Mouse (Mus musculus) lung, postnatal 0 days (tissue): ENCODE measurements at regions not wholly inside any gene's neighbourhood (a gene's known extent, or its start where the extent isn't known, plus 50 kb on each side); places are given as distances from the start of the nearest gene placed in this dataset.

ENCODE experiments used
- CTCF ChIP-seq: IDR thresholded peaks from 2 replicates; pipeline ENCODE4 v1.5.1; 2016; ENCODE audit warnings: antibody characterized with exemption, mild to moderate bottlenecking
- EP300 ChIP-seq: IDR thresholded peaks from 2 replicates; pipeline ENCODE4 v1.6.1; 2016; ENCODE audit warnings: antibody characterized with exemption, mild to moderate bottlenecking, control low read depth

DNA sequence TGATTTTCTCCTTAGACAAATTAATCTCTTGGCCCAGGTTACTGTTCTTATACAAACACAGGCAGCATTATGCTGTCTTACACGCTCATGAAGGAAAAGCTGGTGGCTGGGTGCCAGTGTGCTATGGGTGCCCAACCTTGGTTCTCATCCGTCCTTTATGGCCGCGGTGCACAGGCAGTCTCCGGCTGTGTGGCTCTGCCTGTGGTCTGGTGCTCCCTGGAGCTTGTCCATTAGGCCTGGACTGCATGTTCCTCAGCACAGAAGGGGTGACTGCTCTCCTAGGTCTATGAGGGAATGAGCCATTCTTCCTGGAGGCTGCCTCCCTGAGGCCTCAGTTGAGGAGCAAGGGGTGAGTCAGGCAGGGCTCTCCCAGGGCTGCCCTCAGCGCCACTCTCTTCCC, 111.7 kb upstream of the Klf14 start:
- no peak for TF ChIP-seq EP300
- no peak for TF ChIP-seq CTCF
